Mouse (Mus musculus): ENCODE results near the gene Ube2s. TPM values are rescaled to one million over a fixed set of nuclear protein-coding genes. Genes with fewer than 3 reads are reported as not detected.

Gene Ube2s
- polyA plus RNA-seq, 1 experiment from 2014 or later: 386 TPM

- peaks cover 6% of the 10 kb centered on the region; the same call in 1 of the 2 replicates for H3K27me3 ChIP-seq
- H3K4me3 ChIP-seq (replicated peaks): no peak overlapping the region
- H3K4me2 ChIP-seq: no peak overlapping the region
- H3K36me3 ChIP-seq: no peaks in the 10 kb centered on the region
- H3K9me3 ChIP-seq (replicated peaks): no peaks in the 10 kb centered on the region
- H3K27ac ChIP-seq: no peak overlapping the region
- WGBS: 13% methylated on average over 4 of the region's 4 CpGs
- no peak overlapping the region for H3K9ac ChIP-seq
- ATAC-seq (replicated peaks; ENCODE audit: low FRiP score): no peak
- H3K4me1 ChIP-seq: 0 out of 2 replicates have a peak, but pooled peaks cover 5% of the 10 kb centered on the region
These were observed 47.3 kb downstream of the Ube2s start for GRCm38 (mm10) chr7:4764946-4765710.

DNA sequence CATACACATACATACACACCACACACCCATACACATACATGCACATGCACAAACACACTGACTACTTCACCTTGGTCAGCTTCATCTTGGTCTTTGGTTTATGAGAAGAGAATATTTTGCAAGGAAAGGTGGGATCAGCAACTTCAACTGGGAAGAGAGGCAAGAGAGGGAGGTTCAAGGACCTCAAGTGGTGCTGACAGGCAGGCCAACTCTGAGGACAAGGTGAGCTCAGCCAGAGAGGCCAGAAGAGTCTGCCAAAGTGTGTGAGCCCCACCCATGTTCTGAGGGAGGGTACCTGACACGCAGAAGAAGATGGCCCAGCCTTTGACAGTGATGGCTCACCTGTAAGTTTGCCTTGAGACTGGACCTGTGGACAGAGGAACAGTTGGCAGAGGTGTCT is 52.7 kb downstream of the Ube2s start:
- Histone ChIP-seq H3K27me3 (no peaks in the 10 kb centered on the region), H3K4me1 (0 out of 2 replicates have a peak, but pooled peaks cover under 1% of the 10 kb centered on the region), H3K9me3 (replicated peaks) (0 out of 2 replicates have a peak, but pooled peaks cover 3% of the 10 kb centered on the region), H3K27ac (no peak overlapping the region), H3K36me3 (no peaks in the 10 kb centered on the region), H3K9ac (no peak overlapping the region), H3K4me2 (no peak overlapping the region), H3K4me3 (replicated peaks) (no peak overlapping the region)
- WGBS: 46% methylated on average over 1 of the region's 1 CpGs
- no peak for ATAC-seq (replicated peaks; ENCODE audit: low FRiP score)

DNA sequence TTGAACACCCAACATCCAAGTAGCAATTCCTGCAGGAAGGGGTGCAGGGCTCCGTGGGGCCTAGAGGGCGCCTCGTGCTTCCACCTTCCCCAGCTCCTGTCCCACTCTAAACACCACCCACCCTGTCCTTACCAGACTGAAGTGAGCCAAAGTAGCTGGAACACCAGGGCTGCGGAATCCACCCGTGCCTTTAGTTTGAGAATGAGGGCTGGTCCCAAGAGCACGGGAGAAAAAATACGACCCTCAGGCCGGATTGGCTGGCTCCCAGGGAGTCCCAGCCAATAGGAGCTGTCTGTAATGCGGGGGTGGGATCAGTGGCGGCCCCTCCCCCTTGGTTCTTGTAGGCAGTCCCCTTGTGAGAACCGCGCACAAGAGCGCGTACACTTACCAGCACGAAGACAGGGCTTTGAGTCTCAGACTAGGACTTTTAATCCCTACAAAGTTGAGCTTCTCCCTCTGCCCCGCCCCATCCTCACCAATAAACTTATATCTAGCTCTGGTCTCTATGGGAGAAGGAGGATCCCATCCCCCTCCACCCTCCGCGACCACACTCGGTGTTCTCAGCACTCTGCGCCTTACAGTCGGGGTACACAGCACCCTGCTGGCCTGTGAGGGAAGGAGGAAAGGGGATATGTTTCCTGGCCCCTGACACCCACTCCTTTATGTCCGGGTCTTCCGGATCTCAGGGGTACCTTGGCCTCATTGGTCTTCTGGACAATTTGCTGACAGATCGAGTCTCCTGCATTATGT is 59.4 kb downstream of the Ube2s start, which contains the start of gene Cox6b2:
Cox6b2 (minus strand) TSS at position 274 of the 750 bp plus-strand sequence.
- peak; percentile 95 for ATAC-seq (replicated peaks; ENCODE audit: low FRiP score)
- 0 out of 2 replicates have a peak, but pooled peaks cover 3% of the 10 kb centered on the region for H3K9me3 ChIP-seq (replicated peaks)
- 4% methylated on average over 24 of the region's 24 CpGs for WGBS

GRCm38 (mm10) chr7:4751971-4752820 is 60.2 kb downstream of the Ube2s start:
- WGBS: 2% methylated on average over 29 of the region's 30 CpGs
- Histone ChIP-seq H3K27me3 (no peaks in the 10 kb centered on the region), H3K9ac (peak overlapping the region; percentile 36), H3K27ac (peak overlapping the region; percentile 90), H3K36me3 (peaks cover 5% of the 10 kb centered on the region; the same call in 1 of the 2 replicates), H3K9me3 (replicated peaks) (0 out of 2 replicates have a peak, but pooled peaks cover 3% of the 10 kb centered on the region), H3K4me3 (replicated peaks) (peak overlapping the region; percentile 54), H3K4me2 (peak overlapping the region; percentile 85), H3K4me1 (peaks cover 22% of the 10 kb centered on the region)
- ATAC-seq (replicated peaks; ENCODE audit: low FRiP score): peak; percentile 84

More for the DNA sequence above, 59.4 kb downstream of the Ube2s start, which contains the start of gene Cox6b2:
- H3K9ac ChIP-seq: peak within 1 kb of the TSS; percentile 36
- no peaks in the 10 kb centered on the region for H3K27me3 ChIP-seq
- peaks cover 22% of the 10 kb centered on the region for H3K4me1 ChIP-seq
- peak within 1 kb of the TSS; percentile 90 for H3K27ac ChIP-seq
- peak within 1 kb of the TSS; percentile 54 for H3K4me3 ChIP-seq (replicated peaks)
- peak within 1 kb of the TSS; percentile 85 for H3K4me2 ChIP-seq
- H3K36me3 ChIP-seq: 0 out of 2 replicates have a peak, but pooled peaks cover 4% of the 10 kb centered on the region

- peaks cover 35% of the 10 kb centered on the region for H3K36me3 ChIP-seq
- H3K4me3 ChIP-seq (replicated peaks): no peak overlapping the region
- H3K27ac ChIP-seq: no peak overlapping the region
- H3K9ac ChIP-seq: no peak overlapping the region
- peaks cover 22% of the 10 kb centered on the region for H3K4me1 ChIP-seq
- H3K27me3 ChIP-seq: no peaks in the 10 kb centered on the region
- 83% methylated on average over 2 of the region's 2 CpGs for WGBS
- no peak for ATAC-seq (replicated peaks; ENCODE audit: low FRiP score)
- no peak overlapping the region for H3K4me2 ChIP-seq
- H3K9me3 ChIP-seq (replicated peaks): no peaks in the 10 kb centered on the region
These were observed 63.2 kb downstream of the Ube2s start for GRCm38 (mm10) chr7:4749169-4749568.

DNA sequence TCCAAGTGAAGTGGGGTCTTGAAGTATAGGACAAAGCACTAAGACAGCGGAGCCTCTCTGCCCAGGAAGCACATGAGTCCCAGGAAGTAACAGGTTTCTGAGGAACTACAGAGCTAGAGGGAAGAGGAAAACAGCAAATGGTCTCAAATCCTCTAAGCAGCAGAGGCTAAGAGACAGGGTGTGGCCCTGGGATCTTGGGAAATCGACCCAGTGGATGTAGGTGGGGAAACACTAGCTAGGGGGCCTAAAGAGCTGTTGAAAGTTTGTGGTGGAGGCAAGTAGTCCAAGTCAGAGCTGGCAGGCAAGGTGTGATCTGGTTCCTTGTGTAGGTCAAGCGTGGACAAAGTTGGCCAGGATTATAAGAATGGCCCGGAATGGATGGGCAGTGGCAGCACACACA is 64.1 kb downstream of the Ube2s start:
- peaks cover 43% of the 10 kb centered on the region for H3K36me3 ChIP-seq
- no peak overlapping the region for H3K4me2 ChIP-seq
- no peaks in the 10 kb centered on the region for H3K27me3 ChIP-seq
- H3K9ac ChIP-seq: no peak overlapping the region
- H3K4me1 ChIP-seq: peaks cover 22% of the 10 kb centered on the region
- H3K27ac ChIP-seq: no peak overlapping the region
- ATAC-seq (replicated peaks; ENCODE audit: low FRiP score): no peak
- no peaks in the 10 kb centered on the region for H3K9me3 ChIP-seq (replicated peaks)
- whole genome bisulfite sequencing: 78% methylated on average over 4 of the region's 4 CpGs
- no peak overlapping the region for H3K4me3 ChIP-seq (replicated peaks)

GRCm38 (mm10) chr7:4747156-4747899 is 65.1 kb downstream of the Ube2s start:
- Histone ChIP-seq H3K4me3 (replicated peaks) (no peak overlapping the region), H3K9me3 (replicated peaks) (no peaks in the 10 kb centered on the region), H3K27ac (no peak overlapping the region), H3K4me1 (peaks cover 23% of the 10 kb centered on the region), H3K9ac (no peak overlapping the region), H3K27me3 (no peaks in the 10 kb centered on the region), H3K4me2 (no peak overlapping the region), H3K36me3 (peaks cover 52% of the 10 kb centered on the region)
- no peak for ATAC-seq (replicated peaks; ENCODE audit: low FRiP score)
- WGBS: 78% methylated on average over 9 of the region's 9 CpGs

DNA sequence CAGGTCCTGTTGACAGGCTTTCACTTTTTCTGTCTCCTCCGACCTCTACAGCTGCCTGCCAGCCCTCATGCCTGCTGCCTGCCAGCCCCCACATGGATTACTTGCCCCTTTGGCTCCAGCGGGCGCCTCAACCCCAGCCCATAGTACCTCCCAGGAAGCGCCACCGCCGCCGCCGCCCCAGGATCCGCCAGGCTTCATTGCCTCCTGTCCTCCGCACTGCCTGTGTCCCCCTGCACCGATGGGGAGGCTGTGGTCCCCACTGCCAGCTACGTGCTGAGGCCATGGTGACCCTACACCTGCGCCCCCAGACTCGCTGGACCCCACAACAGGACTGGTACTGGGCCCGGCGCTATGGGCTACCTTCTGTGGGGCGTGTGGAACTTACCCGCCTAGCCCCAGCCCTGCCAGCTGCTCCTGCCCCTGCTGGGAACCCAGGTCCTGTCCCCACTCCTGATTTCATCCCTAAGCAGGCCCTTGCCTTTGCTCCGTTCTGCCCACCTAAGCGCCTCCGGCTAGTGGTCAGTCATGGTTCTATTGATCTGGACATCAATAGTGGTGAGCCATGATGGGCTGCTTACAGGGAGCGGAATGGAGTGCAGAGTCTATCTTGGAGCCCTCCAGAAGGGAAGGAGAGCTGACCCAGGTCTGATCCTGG is 65.9 kb downstream of the Ube2s start:
- H3K4me3 ChIP-seq (replicated peaks): no peak overlapping the region

DNA sequence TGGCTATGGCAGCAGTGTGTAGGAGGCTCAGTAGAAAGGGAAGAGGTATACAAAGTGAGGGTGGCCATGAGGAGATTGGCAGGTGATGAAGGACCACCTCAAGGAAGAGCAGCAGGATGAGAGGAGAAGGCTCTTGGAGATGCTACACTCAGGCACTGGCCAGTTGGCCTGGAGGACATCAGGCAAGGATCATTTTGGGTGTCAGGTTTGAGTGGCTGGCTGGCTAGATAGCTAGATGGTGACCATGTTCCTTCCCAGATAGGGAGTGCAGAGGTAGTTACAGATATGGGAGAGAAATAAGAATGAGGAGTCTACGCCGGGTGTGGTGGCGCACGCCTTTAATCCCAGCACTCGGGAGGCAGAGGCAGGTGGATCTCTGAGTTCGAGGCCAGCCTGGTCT is 67.5 kb downstream of the Ube2s start:
- no peak overlapping the region for H3K4me2 ChIP-seq
- peaks cover 25% of the 10 kb centered on the region for H3K4me1 ChIP-seq
- no peak overlapping the region for H3K9ac ChIP-seq
- H3K4me3 ChIP-seq (replicated peaks): no peak overlapping the region
- peaks cover 51% of the 10 kb centered on the region for H3K36me3 ChIP-seq
- no peaks in the 10 kb centered on the region for H3K9me3 ChIP-seq (replicated peaks)
- H3K27me3 ChIP-seq: no peaks in the 10 kb centered on the region
- H3K27ac ChIP-seq: no peak overlapping the region
- no peak for ATAC-seq (replicated peaks; ENCODE audit: low FRiP score)
- WGBS: 95% methylated on average over 6 of the region's 6 CpGs

More for the DNA sequence above, 65.9 kb downstream of the Ube2s start:
- no peak for ATAC-seq (replicated peaks; ENCODE audit: low FRiP score)
- Histone ChIP-seq H3K9me3 (replicated peaks) (no peaks in the 10 kb centered on the region), H3K4me1 (peaks cover 23% of the 10 kb centered on the region), H3K27me3 (no peaks in the 10 kb centered on the region), H3K4me2 (no peak overlapping the region), H3K9ac (no peak overlapping the region), H3K36me3 (peaks cover 56% of the 10 kb centered on the region), H3K27ac (no peak overlapping the region)
- WGBS: 88% methylated on average over 22 of the region's 22 CpGs

All from kidney, embryonic 15.5 days (tissue).